Mouse (Mus musculus) embryonic fibroblast, embryonic 13.5 days (primary cell): Measurements from ENCODE around the gene Fam234b. TPM values are rescaled to one million over a fixed set of nuclear protein-coding genes. Genes with fewer than 3 reads are reported as not detected.
A peak's percentile ranks its signal among the peaks of the same experiment; 100 is the strongest.

Source experiments
- H3K27ac ChIP-seq: 2 replicates; pipeline ENCODE4 v1.5.1; 2012; ENCODE audit warnings: low read length, control low read depth, inconsistent platforms; ENCODE audit not compliant: insufficient read depth
- H3K4me1 ChIP-seq: 2 replicates; pipeline ENCODE4 v1.6.1; 2011; ENCODE audit warnings: low read length; ENCODE audit not compliant: control insufficient read depth, insufficient read depth
- H3K4me3 ChIP-seq: 2 replicates; pipeline ENCODE4 v1.5.1; 2011; ENCODE audit warnings: mild to moderate bottlenecking, control low read depth, low read length; ENCODE audit not compliant: insufficient read depth
- CTCF ChIP-seq: IDR thresholded peaks from 2 replicates; pipeline ENCODE4 v1.5.1; 2011; ENCODE audit warnings: mild to moderate bottlenecking, control low read depth, low read length, moderate library complexity, borderline replicate concordance; ENCODE audit not compliant: insufficient read depth
- POLR2A ChIP-seq: IDR thresholded peaks from 2 replicates; pipeline ENCODE4 v1.6.1; 2011; ENCODE audit warnings: low read depth, mild to moderate bottlenecking, control low read depth, low read length, moderate library complexity
- polyA plus RNA-seq: library from polyadenylated mRNA; stranded (reverse); fragments of >200 nt; gene quantifications from 2 replicates; pipeline ENCODE4 v1.2.4, GENCODE M21; 2011; ENCODE audit warnings: low read depth; ENCODE audit not compliant: missing spikeins, insufficient read length

The Fam234b gene
- polyA plus RNA-seq, 1 experiment: 13.7 TPM

GRCm38 (mm10) chr6:135162861-135163260 lies 34.9 kb upstream of the Fam234b start:
- H3K27ac ChIP-seq: no peak overlapping the region
- H3K4me1 ChIP-seq: peaks cover 3% of the 10 kb centered on the region; the same call in 1 of the 2 replicates
- TF ChIP-seq POLR2A: no peak
- no peak for TF ChIP-seq CTCF
- H3K4me3 ChIP-seq: no peak overlapping the region

- Histone ChIP-seq H3K4me1 (peaks cover 3% of the 10 kb centered on the region; the same call in 1 of the 2 replicates), H3K27ac (no peak overlapping the region), H3K4me3 (no peak overlapping the region)
- TF ChIP-seq POLR2A (no peak), CTCF (no peak)
Measured at GRCm38 (mm10) chr6:135165191-135165590, 32.6 kb upstream of the Fam234b start.

GRCm38 (mm10) chr6:135165706-135166105 lies 32.1 kb upstream of the Fam234b start:
- no peak overlapping the region for H3K4me3 ChIP-seq
- no peak overlapping the region for H3K27ac ChIP-seq
- TF ChIP-seq CTCF (no peak), POLR2A (no peak)
- peaks cover 3% of the 10 kb centered on the region; the same call in 1 of the 2 replicates for H3K4me1 ChIP-seq

GRCm38 (mm10) chr6:135166262-135166661 lies 31.5 kb upstream of the Fam234b start:
- Histone ChIP-seq H3K27ac (no peak overlapping the region), H3K4me1 (peaks cover 3% of the 10 kb centered on the region; the same call in 1 of the 2 replicates), H3K4me3 (no peak overlapping the region)
- TF ChIP-seq POLR2A: no peak
- no peak for TF ChIP-seq CTCF

GRCm38 (mm10) chr6:135166712-135167111 lies 31.1 kb upstream of the Fam234b start:
- H3K4me3 ChIP-seq: no peak overlapping the region
- TF ChIP-seq POLR2A: no peak
- no peak for TF ChIP-seq CTCF
- H3K27ac ChIP-seq: no peak overlapping the region
- H3K4me1 ChIP-seq: peaks cover 3% of the 10 kb centered on the region; the same call in 1 of the 2 replicates

GRCm38 (mm10) chr6:135167380-135168311 lies 30.1 kb upstream of the Fam234b start:
- TF ChIP-seq POLR2A (peak; percentile 92), CTCF (no peak)
- Histone ChIP-seq H3K27ac (no peak overlapping the region), H3K4me3 (peak overlapping the region; percentile 67), H3K4me1 (peaks cover 3% of the 10 kb centered on the region; the same call in 1 of the 2 replicates)

- TF ChIP-seq POLR2A (no peak), CTCF (no peak)
Measured at GRCm38 (mm10) chr6:135168471-135168870, 29.3 kb upstream of the Fam234b start.

GRCm38 (mm10) chr6:135169246-135169645 lies 28.5 kb upstream of the Fam234b start:
- TF ChIP-seq POLR2A: no peak
- TF ChIP-seq CTCF: no peak
- no peak overlapping the region for H3K4me3 ChIP-seq
- peaks cover 3% of the 10 kb centered on the region; the same call in 1 of the 2 replicates for H3K4me1 ChIP-seq
- no peak overlapping the region for H3K27ac ChIP-seq

More at GRCm38 (mm10) chr6:135168471-135168870, 29.3 kb upstream of the Fam234b start:
- no peak overlapping the region for H3K27ac ChIP-seq
- peak overlapping the region; percentile 67 for H3K4me3 ChIP-seq
- H3K4me1 ChIP-seq: peaks cover 3% of the 10 kb centered on the region; the same call in 1 of the 2 replicates

GRCm38 (mm10) chr6:135171736-135172135 lies 26.0 kb upstream of the Fam234b start:
- peaks cover 7% of the 10 kb centered on the region; the same call in 1 of the 2 replicates for H3K4me1 ChIP-seq
- H3K4me3 ChIP-seq: no peak overlapping the region
- TF ChIP-seq CTCF (no peak), POLR2A (no peak)
- no peak overlapping the region for H3K27ac ChIP-seq

- no peak overlapping the region for H3K4me3 ChIP-seq
- no peak for TF ChIP-seq CTCF
- no peak for TF ChIP-seq POLR2A
- no peak overlapping the region for H3K27ac ChIP-seq
- H3K4me1 ChIP-seq: peaks cover 4% of the 10 kb centered on the region; the same call in 1 of the 2 replicates
Measured at GRCm38 (mm10) chr6:135175014-135175413, 22.8 kb upstream of the Fam234b start.
